Mouse (Mus musculus): Measurements from ENCODE around the gene Irf3.

DNA sequence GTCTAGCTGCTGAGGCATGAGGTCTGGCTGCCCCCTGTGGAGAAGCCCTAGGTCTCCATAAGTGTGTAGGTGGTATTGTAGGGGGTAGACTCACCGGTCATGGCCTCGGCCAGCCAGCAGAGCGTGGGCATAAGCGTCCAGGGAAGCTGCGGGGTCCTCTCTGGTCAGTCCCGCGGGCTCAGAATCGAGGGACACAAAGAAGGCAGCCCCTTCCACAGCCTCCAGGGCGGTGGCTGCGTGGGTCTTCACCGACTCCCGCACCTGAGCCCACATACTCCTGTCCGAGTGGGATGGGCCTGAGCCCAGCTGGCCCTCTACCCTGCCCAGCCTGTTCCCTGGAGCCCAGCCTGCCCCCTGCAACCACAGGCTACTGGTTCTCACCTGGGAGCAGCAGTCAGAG, 32.5 kb upstream of the Irf3 start:
- TF ChIP-seq CTCF (IDR thresholded peaks at IDR 0.05; ENCODE audit: low read depth), result no peak
- TF ChIP-seq EP300 (optimal IDR thresholded peaks at IDR 0.05), result no peak

Data from stomach, postnatal 0 days (tissue).